Mouse (Mus musculus) kidney, embryonic 16.5 days (tissue): Measurements from ENCODE around the gene Gm9945. TPM values are rescaled to one million over a fixed set of nuclear protein-coding genes. Genes with fewer than 3 reads are reported as not detected.

ENCODE experiments used
- ATAC-seq: fragments of 200-750 bp; cut with Nextera tagmentation; 2 replicates; pipeline ENCODE4 v1.8.0; 2017; ENCODE audit warnings: moderate TSS enrichment; ENCODE audit not compliant: low FRiP score, low TSS enrichment
- H3K27ac ChIP-seq: fragments of 300-500 bp; sonication (generic); 2 replicates; pipeline ENCODE4 v1.5.1; 2014; ENCODE audit warnings: low read length
- H3K27me3 ChIP-seq: fragments of 300-500 bp; sonication (generic); 2 replicates; pipeline ENCODE4 v1.6.1; 2014; ENCODE audit warnings: low read length, control low read depth, mixed read lengths; ENCODE audit not compliant: insufficient read depth
- H3K36me3 ChIP-seq: fragments of 300-500 bp; sonication (generic); 2 replicates; pipeline ENCODE4 v1.6.1; 2014; ENCODE audit warnings: low read length, control low read depth, mixed read lengths; ENCODE audit not compliant: insufficient read depth
- H3K4me1 ChIP-seq: fragments of 300-500 bp; sonication (generic); 2 replicates; pipeline ENCODE4 v1.6.1; 2014; ENCODE audit warnings: low read length, control low read depth, mixed read lengths; ENCODE audit not compliant: insufficient read depth
- H3K4me2 ChIP-seq: fragments of 300-500 bp; sonication (generic); replicated peaks from 2 replicates; pipeline ENCODE4 v1.6.1; 2014; ENCODE audit warnings: low read depth, low read length
- H3K4me3 ChIP-seq: fragments of 300-500 bp; sonication (generic); 2 replicates; pipeline ENCODE4 v1.5.1; 2014; ENCODE audit warnings: mild to moderate bottlenecking, low read length
- H3K9ac ChIP-seq: fragments of 300-500 bp; sonication (generic); replicated peaks from 2 replicates; pipeline ENCODE4 v1.6.1; 2014; ENCODE audit warnings: low read length
- H3K9me3 ChIP-seq: fragments of 300-500 bp; sonication (generic); 2 replicates; pipeline ENCODE4 v1.6.1; 2016; ENCODE audit warnings: low read length, control low read depth
- WGBS: fragments of 180-500 bp; shearing (Covaris S2); extraction: QIAGEN DNeasy Blood & Tissue Kit; methylation state at CpG from one replicate; pipeline ENCODE4 v1.1.7; 2014; 5-methylcytosine and 5-hydroxymethylcytosine counted together
- polyA plus RNA-seq: library from polyadenylated mRNA; unstranded; fragments of >200 nt; fragmentation: Nextera tagmentation; extraction: Ambion mirVana; gene quantifications from 2 replicates; pipeline ENCODE4 v1.2.1, GENCODE M21; 2015

The Gm9945 gene
- polyA plus RNA-seq, 1 experiment from 2014 or later, result not detected

DNA sequence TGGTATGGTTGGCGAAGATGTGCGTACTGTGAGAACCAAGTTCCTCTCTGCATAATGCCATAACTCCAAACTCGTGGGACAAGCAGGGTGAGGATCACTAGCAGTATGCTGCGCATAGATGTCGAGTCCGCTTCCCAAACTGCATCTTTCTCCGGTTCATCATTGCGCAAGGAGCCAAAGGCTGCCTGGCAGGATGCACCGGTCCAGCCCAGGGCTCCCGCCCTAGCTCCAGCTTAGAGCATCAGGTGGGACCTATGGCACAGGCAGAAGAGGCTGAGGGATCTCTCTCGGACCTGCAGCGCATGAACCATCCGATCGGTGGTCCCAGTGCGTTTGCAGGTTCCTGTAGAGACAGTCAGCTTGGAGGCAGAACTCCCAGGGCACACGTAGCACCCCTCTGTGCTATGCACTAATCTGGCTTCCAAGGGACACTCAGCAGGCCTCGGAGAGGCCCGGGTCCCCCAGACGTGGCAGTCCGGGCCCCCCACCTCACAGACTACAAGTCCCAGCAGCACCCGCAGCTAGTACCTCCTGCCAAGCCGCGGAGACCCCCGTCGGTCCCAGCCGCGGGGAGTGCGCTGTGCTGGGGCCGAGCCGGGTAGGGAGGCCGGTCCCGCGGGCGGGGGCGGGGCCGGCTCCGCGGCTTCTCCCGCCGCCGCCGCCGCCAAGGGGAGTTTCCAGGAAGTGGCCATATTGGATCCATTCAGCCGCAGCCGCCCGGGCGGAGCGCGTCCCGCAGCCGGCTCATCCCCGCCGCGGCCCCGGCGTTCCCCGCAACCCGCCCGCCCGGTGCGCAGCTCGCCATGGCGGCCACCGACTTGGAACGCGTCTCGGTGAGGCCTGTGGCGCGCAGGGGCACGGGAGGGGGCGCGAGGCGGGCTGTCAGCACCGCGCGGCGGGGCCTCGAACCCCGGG is 39.5 kb downstream of the Gm9945 start, which contains the start of gene Sept8:
Gene Sept8 (plus strand): TSS at position 51 of the 915 bp plus-strand sequence.
- no peaks in the 10 kb centered on the region for H3K36me3 ChIP-seq
- 4% methylated on average over 77 of the region's 79 CpGs for WGBS
- peak within 1 kb of the TSS; percentile 34 for H3K27ac ChIP-seq

DNA sequence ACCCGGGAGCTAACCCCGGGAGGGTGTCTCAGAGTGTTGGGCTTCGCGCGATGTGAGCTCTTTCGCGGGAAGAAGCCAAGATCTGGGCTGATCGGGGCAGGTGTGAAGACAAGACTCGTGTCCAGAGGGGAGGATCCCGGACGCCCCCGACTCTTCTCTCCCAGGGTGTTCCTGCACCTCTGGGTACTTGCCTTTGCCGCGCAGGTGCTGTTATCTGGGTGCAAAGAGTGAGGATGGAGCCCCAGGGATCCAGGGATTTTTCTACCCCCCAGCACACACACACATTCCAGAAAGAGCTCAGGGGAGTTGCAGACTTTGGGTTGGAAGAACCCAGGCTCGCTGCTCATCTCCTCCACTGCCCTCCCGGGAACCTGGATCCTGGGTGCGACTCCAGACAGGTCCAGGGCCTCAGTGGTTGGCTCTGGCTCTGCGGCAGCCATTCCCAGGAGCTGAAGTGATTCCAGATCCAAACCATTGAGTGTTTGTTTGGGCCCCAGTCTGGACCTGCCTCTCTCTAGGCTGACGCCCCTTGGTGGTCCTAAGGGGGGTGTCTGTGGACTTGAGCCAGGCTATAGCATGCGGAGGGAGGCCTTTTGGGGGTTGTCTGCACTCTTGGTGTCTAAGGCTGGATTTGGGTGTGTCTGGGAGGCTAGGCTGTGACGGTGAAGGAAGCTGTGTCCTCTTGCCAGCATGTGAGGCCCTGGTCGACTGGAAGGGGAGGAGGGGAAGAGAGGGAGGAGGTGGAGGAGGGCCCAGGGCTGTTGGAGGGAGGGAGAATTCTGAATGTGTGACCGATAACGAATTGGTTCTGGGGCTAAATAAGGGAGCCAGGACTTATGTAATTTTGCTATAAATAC is 40.4 kb downstream of the Gm9945 start:
- H3K4me3 ChIP-seq, result peak overlapping the region; percentile 75
- no peaks in the 10 kb centered on the region for H3K36me3 ChIP-seq
- H3K4me2 ChIP-seq, result peak overlapping the region; percentile 67
- ATAC-seq, result peak; percentile 43
- H3K9ac ChIP-seq, result peak overlapping the region; percentile 85
- peaks cover 25% of the 10 kb centered on the region for H3K4me1 ChIP-seq
- 2% methylated on average over 24 of the region's 24 CpGs for WGBS
- H3K9me3 ChIP-seq, result no peaks in the 10 kb centered on the region
- H3K27ac ChIP-seq, result peak overlapping the region; percentile 34
- H3K27me3 ChIP-seq, result no peaks in the 10 kb centered on the region

More for the DNA sequence above, 39.5 kb downstream of the Gm9945 start, which contains the start of gene Sept8:
- peak; percentile 82 for ATAC-seq
- Histone ChIP-seq H3K27me3 (no peaks in the 10 kb centered on the region), H3K9me3 (no peaks in the 10 kb centered on the region), H3K4me2 (peak within 1 kb of the TSS; percentile 67), H3K4me1 (peaks cover 20% of the 10 kb centered on the region), H3K4me3 (peak within 1 kb of the TSS; percentile 75), H3K9ac (peak within 1 kb of the TSS; percentile 85)

DNA sequence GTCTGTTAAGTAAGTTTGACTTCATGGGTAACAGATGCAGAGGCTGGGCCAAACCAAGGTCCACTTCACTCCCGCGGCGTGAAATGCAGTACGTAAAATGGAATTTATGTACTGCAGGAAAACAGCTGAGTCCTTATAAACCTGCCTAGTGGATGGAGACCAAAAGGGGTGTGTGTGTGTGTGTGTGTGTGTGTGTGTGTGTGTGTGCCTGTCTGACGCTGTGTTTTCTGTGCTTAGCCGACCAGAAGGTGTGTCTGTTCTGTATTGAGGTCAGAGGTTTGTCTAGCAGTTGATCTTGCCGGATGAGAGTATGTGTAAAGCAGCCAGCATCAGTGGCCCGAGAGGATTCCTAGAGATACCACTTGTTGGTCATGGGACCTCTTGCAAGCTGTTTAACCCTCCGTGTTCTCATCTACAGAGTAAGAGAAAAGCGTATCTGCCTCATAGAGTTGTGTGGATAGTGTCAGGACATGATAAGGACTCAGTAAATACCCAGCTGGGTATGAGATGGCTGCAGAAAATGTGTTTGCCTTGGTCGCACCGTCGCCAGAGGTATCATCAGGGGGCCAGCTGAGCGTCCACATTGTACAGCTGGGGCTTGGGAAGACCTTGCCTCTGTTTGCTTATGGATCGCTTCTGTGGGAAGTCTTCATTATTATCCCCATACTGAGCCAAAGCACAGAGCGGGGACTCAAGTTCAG is 41.3 kb downstream of the Gm9945 start:
- Histone ChIP-seq H3K4me2 (peak overlapping the region; percentile 67), H3K4me1 (peaks cover 27% of the 10 kb centered on the region), H3K4me3 (peak overlapping the region; percentile 75), H3K27me3 (no peaks in the 10 kb centered on the region), H3K9me3 (no peaks in the 10 kb centered on the region), H3K36me3 (no peaks in the 10 kb centered on the region), H3K9ac (no peak overlapping the region), H3K27ac (no peak overlapping the region)
- 50% methylated on average over 16 of the region's 16 CpGs for WGBS
- no peak for ATAC-seq

DNA sequence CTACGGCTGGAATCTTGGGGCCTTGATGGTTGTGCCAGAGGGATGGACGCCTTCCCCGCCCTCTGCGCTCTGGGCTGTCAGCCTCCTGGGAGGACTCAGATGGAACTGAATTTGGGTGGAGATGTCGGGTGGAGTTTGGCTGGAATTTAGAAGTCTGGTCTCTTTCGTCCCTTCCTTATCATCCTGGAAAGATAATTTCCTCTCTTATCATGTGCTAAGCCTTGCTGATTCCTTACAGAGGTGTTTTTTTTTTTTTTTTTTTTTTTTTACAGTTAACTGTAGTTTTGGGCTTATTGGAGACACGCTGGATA is 41.8 kb downstream of the Gm9945 start:
- ATAC-seq, result no peak
- no peaks in the 10 kb centered on the region for H3K36me3 ChIP-seq
- no peaks in the 10 kb centered on the region for H3K9me3 ChIP-seq
- H3K27me3 ChIP-seq, result no peaks in the 10 kb centered on the region
- peak overlapping the region; percentile 67; the same call in 1 of the 2 replicates for H3K4me2 ChIP-seq
- peaks cover 27% of the 10 kb centered on the region for H3K4me1 ChIP-seq
- H3K4me3 ChIP-seq, result no peak overlapping the region
- H3K27ac ChIP-seq, result no peak overlapping the region
- WGBS, result 87% methylated on average over 7 of the region's 7 CpGs
- H3K9ac ChIP-seq, result no peak overlapping the region

DNA sequence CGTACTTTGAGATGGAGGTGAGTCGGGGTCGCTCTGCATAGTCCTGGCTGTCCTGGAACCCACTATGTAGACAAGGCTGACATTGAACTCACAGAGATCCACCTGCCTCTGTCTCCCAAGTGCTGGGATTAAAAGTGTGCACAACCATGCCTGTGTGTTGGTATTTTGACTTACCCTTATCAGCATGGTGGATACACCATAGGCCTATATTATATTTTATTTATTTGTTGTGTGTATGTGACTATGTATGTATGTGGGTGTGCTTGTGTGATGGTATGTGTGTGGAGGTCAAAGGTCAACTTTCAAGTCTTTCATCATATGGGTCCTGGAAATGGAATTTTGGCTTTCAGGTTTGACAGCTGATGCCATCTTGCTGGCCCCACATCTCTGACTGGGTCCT is 42.4 kb downstream of the Gm9945 start:
- 95% methylated on average over 3 of the region's 3 CpGs for WGBS
- peaks cover 27% of the 10 kb centered on the region for H3K4me1 ChIP-seq
- no peak overlapping the region for H3K4me3 ChIP-seq
- no peak overlapping the region for H3K4me2 ChIP-seq
- no peaks in the 10 kb centered on the region for H3K27me3 ChIP-seq
- H3K9me3 ChIP-seq, result no peaks in the 10 kb centered on the region
- no peak for ATAC-seq
- H3K27ac ChIP-seq, result no peak overlapping the region
- no peaks in the 10 kb centered on the region for H3K36me3 ChIP-seq
- no peak overlapping the region for H3K9ac ChIP-seq

DNA sequence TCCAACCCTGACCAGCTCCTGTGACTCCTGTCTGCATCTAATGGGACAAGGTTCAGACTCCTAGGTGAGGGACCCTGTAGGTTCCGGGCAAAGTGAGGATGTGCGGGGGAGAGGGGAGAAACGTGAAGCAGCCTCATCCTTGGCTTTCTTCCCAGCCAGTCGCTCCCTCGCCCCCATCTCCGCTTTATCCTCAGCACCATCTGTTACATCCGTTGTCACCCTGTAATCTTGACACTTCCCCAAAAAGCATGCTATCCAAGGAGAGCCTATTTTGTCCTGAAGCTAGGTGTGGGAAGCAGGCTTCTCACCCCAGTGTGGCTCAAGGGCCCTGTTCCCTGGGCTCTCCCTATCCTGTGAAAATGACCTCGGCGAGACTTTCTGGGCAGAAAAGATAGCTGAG is 43.0 kb downstream of the Gm9945 start:
- no peak for ATAC-seq
- H3K9ac ChIP-seq, result no peak overlapping the region
- WGBS, result 35% methylated on average over 9 of the region's 9 CpGs

DNA sequence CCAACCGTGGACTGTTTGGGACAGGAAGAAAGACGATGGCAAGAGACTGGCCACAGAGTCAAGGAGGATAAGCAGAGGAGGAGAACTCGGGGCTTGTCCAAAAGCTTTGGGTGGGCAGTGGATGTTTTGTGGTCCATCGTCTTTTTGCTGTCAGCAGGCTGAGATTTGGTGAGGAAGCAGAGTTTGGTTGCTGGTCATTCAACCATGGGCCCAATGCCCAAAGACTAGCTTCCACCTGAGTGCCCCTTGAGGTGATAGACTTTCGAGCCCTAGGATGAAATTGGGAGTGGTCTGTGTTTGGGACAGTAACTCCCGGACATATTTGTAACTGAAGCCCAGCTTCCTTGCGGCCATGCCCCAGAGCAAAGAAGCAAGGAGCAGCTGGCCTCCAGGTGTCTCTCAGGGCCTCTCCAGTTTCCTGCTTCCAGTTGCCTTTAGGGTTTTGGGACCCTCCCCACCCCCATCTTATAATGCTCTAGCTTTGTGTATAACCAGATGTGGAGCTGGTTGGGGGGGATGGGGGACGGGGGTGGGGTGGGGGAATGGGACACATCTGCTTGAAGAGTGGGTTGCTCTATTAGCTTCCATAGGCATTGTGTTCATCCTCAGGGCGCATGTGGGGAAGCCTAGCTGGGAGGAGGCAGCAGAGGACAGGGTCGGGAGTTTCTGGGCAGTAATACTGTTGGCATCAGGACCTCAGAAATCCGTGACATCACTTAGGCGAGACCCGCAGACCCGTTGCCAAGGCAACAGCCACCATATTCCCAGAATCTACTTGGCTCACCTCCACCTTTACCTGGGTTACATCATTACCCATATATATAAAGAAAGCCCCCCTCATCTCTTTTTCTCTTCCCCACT is 43.8 kb downstream of the Gm9945 start:
- Histone ChIP-seq H3K4me1 (peaks cover 27% of the 10 kb centered on the region), H3K9ac (no peak overlapping the region), H3K4me2 (no peak overlapping the region), H3K27ac (no peak overlapping the region), H3K27me3 (no peaks in the 10 kb centered on the region), H3K9me3 (no peaks in the 10 kb centered on the region), H3K36me3 (no peaks in the 10 kb centered on the region), H3K4me3 (no peak overlapping the region)
- no peak for ATAC-seq
- 70% methylated on average over 14 of the region's 14 CpGs for WGBS

More for the DNA sequence above, 43.0 kb downstream of the Gm9945 start:
- Histone ChIP-seq H3K27ac (no peak overlapping the region), H3K4me3 (no peak overlapping the region), H3K4me1 (peaks cover 27% of the 10 kb centered on the region), H3K27me3 (no peaks in the 10 kb centered on the region), H3K36me3 (no peaks in the 10 kb centered on the region), H3K9me3 (no peaks in the 10 kb centered on the region), H3K4me2 (no peak overlapping the region)

DNA sequence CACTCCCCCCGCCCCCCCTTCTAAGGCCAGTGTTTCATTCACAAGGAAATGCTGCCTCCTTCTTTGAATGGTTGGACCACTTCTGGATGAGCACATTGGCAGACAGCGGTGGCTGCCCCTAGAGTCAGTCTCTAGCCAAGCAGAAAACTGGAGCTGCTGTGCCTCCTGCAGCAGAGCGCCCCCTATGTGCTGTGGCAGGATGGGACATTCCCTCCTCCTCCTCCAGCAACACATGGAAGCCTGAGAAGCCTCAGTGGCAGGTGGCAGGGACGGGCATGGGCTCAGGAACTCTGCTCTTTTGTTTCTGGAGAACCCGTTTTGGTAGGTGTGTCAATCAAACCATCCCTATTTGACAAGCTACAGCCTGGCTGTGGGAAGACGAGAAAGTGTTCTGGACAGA is 44.9 kb downstream of the Gm9945 start:
- H3K27me3 ChIP-seq, result no peaks in the 10 kb centered on the region
- no peak overlapping the region for H3K4me3 ChIP-seq
- H3K9me3 ChIP-seq, result no peaks in the 10 kb centered on the region
- no peaks in the 10 kb centered on the region for H3K36me3 ChIP-seq
- H3K9ac ChIP-seq, result no peak overlapping the region
- H3K4me1 ChIP-seq, result peaks cover 31% of the 10 kb centered on the region
- no peak overlapping the region for H3K27ac ChIP-seq
- 83% methylated on average over 6 of the region's 6 CpGs for WGBS
- H3K4me2 ChIP-seq, result no peak overlapping the region
- no peak for ATAC-seq

DNA sequence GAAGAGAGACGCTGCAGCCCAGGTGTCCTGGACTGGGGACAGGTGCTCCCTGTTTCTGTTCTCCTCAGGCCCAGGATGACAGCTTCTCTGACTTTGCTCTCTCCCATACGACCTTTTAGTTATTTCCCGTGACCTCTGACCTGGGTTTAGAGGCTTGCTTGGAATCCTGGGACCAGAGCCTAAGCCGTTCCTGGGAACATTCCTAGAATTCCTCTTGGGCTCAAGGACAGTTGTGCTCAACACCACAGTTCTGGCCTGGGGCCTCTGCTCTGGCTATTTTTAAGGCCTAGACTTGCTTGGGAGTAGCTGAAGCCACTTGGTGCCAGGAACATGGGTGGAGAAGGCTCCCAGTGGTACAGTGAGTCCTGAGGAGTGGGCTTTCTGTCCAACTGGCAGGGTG is 45.5 kb downstream of the Gm9945 start:
- WGBS, result 49% methylated on average over 4 of the region's 4 CpGs
- 0 out of 2 replicates have a peak, but pooled peaks have one; percentile 24 for ATAC-seq
- H3K9ac ChIP-seq, result no peak overlapping the region
- H3K27me3 ChIP-seq, result no peaks in the 10 kb centered on the region
- no peaks in the 10 kb centered on the region for H3K9me3 ChIP-seq
- no peak overlapping the region for H3K4me2 ChIP-seq
- H3K4me3 ChIP-seq, result no peak overlapping the region
- H3K36me3 ChIP-seq, result no peaks in the 10 kb centered on the region
- H3K27ac ChIP-seq, result no peak overlapping the region
- peaks cover 29% of the 10 kb centered on the region for H3K4me1 ChIP-seq
